Mouse (Mus musculus) cerebellum, adult 9-10 months (tissue): ENCODE results near the gene Cdcp1.

ENCODE experiments used
- DNase-seq: peaks from one replicate; pipeline ENCODE4 v3.0.0; 2022

Cdcp1 gene

DNA sequence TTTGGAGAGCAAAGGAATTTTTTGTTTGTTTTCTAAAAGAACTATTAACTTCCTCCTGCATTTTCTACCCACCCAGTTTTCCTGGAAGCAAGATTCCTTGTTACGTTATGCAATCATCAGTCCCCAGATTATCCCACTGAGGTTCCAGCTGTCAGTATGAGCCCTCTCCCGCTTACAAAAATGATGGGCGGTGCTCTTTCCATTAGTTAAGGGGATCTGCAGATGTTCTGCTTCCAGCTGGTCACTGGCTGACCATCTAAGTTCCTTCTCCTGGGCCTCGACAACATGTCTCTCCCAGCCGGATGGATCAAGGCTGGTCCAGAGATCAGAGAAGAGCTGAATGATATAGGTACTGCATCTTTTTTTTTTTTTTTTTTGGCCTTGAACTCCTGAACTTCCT is 67.4 kb downstream of the Cdcp1 start:
- DNase-seq, result no peak

DNA sequence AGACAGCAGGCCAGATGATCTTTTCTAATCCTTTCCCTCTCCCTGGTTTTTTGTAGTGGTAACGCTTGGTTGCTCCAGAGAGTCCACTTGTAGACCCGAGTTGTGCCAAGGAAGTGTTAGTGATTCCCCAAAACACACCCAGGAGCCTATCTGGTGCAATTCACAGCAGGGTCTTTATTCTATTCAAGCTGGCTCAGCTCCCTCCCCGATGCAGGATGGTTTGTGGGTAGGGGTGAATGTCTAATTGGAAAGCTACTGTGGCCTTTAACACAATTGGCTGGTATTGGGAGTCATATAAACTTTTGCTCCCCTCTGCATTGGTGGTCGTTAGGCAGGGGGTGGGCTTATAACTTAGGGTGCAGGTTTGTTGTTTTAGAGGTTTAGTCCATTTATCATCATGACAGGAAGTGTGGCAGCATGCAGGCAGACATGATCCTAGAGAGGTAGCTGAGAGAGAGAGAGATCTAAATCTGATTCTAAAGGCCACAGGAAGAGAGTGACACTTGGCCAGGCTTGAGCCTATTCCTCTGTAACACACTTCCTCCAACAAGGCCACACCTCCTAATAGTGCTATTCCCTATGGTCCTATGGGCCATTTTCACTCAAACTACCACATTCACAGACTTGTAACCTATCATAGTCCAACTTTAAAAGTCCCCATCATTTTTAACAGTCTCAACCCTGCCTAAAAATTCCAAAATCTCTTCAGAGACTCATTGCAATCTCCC is 75.8 kb downstream of the Cdcp1 start:
- no peak for DNase-seq

DNA sequence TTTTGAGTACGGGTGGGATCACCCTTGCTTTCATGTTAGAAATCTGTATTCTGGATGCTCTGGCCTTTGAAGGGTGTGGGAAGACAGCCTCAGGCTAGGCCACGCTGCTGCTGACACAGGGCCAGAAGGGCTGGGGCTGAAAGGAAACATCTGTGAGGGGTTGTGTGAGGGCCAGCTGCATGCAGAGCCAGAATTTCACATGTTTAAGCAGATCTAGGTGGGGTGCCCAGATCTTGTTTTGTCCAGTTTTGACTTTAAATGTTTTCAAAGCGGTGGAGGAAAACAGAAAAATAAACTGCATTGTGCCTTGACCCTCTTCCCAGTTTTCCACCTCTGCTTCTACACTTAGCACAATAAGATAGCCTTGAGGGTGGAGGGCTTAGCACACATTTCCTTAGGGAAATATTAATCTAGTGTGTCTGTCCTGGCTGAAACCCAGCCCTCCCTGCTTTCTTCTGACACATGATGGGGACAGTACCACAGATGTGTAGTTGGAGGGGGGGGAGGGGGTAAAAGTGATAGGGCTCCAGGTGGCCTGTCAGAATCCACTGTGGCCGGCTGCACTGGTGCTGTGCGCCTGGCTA is 76.9 kb downstream of the Cdcp1 start:
- no peak for DNase-seq

DNA sequence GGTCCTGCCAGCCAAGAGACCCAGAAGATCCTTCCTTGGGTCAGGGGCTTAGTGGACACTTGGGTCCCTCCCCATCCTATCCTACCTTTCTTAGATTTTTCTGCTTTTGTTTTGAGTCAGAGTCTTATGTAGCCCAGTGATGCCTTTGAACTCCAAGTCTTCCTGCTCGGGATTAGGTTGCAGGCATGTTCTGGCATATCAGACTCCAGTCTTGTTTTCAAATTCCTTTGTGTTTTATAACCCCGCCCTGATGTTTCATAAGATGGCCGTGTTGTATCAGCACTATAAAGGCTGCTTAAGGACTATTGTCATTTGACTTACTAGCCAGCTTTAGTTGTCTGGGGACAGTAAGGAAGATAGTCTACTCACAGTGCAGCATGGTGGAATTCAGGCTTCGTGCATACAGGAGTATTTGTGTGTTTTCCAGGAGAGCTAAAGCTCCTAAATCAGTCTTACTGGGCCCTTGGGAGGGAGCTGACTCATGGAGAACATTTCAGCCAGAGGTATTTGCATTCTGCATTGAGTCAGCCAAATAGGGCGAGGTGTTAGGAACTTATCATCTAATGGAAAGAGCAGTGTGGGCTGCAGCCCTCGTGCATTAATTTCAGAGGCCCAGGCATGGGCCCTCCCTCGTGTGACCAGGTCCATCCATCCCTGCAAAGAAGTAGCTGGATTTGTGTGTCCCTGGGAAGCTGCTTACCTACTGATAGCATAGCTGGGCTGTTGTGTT is 78.7 kb downstream of the Cdcp1 start:
- no peak for DNase-seq

DNA sequence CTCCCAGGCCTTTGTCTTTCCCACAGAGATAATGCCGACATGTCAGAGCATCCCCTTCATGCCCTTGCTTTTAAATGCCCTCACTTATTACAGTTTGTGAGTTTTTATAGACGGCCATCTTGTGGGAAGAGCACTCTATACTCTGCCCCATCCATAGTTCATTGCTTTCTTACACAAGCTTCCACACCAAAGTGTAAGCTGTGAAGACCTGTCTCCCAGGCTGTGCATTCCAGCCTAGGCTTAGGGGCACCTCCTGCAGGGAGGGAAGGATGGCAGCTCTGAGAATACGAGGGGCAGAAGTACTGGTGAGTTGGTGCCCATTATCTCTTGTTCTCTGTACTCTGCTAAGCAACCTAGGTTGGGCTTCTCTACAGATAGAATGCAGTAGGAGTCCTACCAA is 82.8 kb downstream of the Cdcp1 start:
- no peak for DNase-seq

DNA sequence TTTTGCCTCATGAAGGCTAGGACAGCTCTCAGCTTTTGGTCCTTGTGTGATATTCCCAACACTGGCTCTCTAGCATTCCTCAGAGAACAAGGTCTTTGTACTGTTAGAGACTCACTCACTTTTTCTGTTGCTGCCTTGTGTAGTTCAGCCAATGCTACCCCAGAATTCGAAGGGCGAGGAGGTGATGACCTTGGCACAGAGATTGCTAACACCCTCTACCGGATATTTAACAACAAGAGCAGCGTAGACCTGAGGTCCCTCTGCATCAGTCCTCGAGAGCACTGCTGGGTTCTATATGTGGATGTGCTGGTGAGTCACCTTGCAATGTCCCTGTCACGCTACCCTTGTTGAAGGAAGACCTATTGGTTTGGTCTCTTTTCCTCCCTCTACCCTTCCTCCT is 88.2 kb downstream of the Cdcp1 start:
- DNase-seq, result no peak

DNA sequence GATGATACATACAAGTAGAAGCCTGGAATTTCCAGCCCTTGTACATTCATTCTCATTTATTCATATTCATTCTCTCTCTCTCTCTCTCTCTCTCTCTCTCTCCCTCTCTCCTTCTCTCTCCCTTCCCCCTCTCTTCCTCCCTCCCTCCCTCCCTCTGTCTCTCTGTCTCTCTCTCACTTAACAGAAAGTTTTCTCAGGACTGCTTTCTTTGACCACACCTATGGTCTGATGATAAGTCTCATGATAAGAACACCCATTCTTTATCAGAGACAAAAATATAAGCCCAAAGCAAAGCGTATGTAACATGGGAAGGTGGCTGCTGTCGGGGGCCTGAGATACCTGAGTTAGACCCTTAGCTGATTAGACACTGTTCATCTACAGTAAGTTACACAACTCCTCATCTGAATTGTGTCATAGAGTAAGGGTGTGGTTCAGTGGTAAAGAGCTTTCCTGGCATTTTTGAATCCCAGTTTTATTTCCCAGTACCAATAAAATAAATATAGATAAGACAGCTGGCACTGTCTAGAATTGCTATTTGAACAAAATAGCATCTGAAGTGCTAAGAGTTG is 91.3 kb downstream of the Cdcp1 start:
- no peak for DNase-seq

DNA sequence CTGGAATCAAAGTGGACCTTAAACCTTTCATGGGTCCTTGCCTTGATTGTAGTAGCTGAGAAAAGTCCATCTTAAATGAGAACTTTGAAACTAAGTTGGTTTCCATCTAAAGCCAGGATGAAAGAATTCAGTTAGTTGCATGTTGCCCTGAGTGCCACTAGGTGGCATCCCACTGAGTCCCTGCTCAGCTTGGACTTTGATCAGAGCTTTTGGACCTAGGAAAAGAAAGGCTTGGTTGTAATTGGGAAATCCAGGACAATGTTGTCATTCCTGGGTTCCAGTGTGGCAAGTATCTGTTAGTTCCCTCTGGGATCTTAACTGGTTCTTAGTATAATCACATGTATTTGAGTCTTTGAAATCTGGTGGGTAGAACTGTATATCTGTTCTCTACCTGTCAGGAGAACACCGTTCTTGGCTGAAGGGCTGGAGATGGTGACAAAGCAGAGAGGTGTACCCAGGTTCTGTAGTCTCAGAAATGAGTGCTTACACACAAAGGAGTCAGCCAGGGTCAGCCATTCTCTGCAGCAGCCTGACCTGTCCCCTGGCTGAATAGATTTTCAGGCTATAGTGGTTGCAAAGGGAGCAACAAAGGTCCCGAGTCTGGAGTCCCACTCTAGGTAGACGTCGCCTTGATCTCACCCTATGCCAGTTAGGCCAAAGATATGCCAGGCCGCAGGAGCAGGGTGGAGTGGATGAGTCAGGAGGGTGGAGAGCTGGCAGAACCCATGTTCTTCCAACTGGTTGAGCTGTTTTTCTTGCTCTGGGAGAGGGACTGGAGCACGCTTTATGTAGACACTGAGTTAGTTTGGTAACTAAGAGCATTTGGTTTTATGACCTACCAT is 92.0 kb downstream of the Cdcp1 start:
- no peak for DNase-seq

DNA sequence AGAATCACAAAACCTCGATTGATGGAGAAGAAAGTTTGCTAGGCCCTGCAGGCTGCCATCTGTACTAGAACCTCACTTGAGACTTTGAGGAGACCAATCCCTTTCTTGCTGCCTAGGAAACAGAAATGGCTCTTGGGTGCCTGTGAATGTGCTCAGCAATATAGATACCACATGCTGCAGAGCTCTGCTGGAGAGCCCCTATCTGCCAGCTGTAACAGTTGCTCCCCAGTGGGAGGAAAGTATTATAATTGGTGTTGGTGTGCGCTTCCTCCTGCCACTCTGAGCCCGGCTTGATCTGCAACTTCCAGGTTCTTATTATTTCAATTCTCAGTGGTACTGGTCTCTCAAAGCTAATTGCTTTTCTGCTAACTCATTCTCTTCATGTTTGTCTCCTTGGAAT is 92.8 kb downstream of the Cdcp1 start:
- DNase-seq, result no peak
